Mouse (Mus musculus) kidney, adult 2 months (tissue): ENCODE data around the gene Hcls1.

Experiments used
- CTCF ChIP-seq: fragments of 200-500 bp; conservative IDR thresholded peaks from 2 replicates; pipeline ENCODE4 v1.5.1; 2011; ENCODE audit warnings: low read depth, mild to moderate bottlenecking, control low read depth, low read length, moderate library complexity, mixed read lengths; ENCODE audit not compliant: insufficient read depth, insufficient read length
- POLR2A ChIP-seq: fragments of 200-500 bp; IDR thresholded peaks from one replicate; pipeline ENCODE4 v1.6.1; 2011; ENCODE audit warnings: low read depth, low read length, control low read depth

DNA sequence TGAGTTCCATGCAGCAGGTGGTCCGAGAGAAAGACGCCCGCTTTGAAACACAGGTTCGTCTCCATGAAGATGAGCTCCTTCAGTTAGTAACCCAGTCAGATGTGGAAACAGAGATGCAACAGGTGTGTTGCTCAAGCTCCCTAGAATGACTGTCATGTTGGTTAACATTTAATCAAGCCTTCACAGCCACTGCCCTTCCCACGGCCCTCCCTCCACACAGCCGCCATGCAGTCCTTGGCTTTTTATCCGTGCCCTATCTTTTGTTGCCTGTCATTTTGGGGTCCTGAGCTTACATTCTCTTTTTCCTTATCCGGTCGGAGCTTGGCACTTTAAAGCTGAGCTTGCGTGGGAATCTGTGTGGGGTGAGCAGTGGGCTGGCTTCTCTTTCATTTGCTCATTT, 41.5 kb upstream of the Hcls1 start:
- TF ChIP-seq POLR2A (no peak), CTCF (no peak)
